Mouse (Mus musculus): ENCODE results near the gene Aimp1. TPM values are rescaled to one million over a fixed set of nuclear protein-coding genes. Genes with fewer than 3 reads are reported as not detected.
A peak's percentile ranks its signal among the peaks of the same experiment; 100 is the strongest.

The Aimp1 gene
- 60.0 and 71.4 TPM in 2 replicates for polyA plus RNA-seq (2014; fragmentation: Nextera tagmentation; extraction: Ambion mirVana)

GRCm38 (mm10) chr3:132684231-132684928 is at the start of gene Aimp1:
Aimp1 (minus strand) TSS chr3:132684370.
- Histone ChIP-seq H3K9me3 (ENCODE audit: control insufficient read depth, low read length) (no peaks in the 10 kb centered on the region), H3K4me2 (replicated peaks) (peak within 1 kb of the TSS; percentile 88), H3K4me3 (replicated peaks; ENCODE audit: low read length) (peak within 1 kb of the TSS; percentile 76), H3K9ac (peak within 1 kb of the TSS; percentile 79), H3K27me3 (ENCODE audit: control insufficient read depth, insufficient read depth, low read length) (no peaks in the 10 kb centered on the region), H3K36me3 (replicated peaks; ENCODE audit: control insufficient read depth, insufficient read depth) (peaks cover 19% of the 10 kb centered on the region), H3K27ac (peak within 1 kb of the TSS; percentile 86), H3K4me1 (replicated peaks; ENCODE audit: control insufficient read depth, insufficient read depth, low read length) (peaks cover 19% of the 10 kb centered on the region)
- WGBS = 2% methylated on average over 27 of the region's 27 CpGs
- ATAC-seq (ENCODE audit: low FRiP score) (no peak; the same call in 1 of the 2 replicates), DNase-seq (ENCODE audit: low spot score) (no peak)

DNA sequence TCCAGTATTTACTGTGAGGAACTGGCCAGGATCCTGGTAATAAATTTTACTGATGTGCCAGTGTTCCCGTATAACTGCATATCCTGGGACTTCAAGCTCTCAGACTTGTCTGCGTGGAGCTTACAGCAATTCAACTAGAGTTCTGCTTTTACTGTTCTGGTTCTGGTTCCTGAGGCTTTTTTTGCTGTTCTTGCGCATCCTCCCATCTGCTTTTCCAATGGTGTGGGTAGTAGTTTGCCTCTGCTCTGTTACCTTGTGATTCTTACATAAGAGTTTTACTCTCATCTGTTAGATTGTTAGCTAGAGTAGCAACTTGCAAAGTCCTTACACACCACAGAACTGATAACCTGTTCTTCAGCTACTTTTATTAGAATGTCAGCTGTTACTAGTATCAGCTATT is 40.2 kb upstream of the Aimp1 start:
- WGBS = 93% methylated on average over 3 of the region's 3 CpGs
- no peak for DNase-seq (ENCODE audit: low spot score)
- no peaks in the 10 kb centered on the region for H3K27me3 ChIP-seq (ENCODE audit: control insufficient read depth, insufficient read depth, low read length)

DNA sequence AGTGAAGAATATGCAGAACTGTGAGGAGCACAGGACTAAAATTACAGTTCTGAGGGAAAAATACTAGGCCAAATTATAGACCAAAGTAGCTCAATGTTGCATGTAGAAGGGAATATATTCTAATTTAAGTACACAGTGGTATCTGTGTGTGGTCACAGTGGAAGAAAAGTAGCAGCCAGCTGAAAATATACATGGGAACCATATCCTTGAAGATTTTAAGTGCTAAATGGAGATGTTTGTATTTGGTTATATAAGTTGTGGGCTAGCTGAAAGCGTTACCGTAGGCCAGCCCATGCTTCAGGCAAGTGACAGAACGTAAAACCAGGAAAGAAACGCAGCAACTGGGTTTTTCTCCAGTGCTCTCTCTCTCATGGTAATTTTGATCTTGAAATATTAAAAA is 33.1 kb upstream of the Aimp1 start:
- H3K4me3 ChIP-seq (replicated peaks; ENCODE audit: low read length) = no peak overlapping the region
- H3K27me3 ChIP-seq (ENCODE audit: control insufficient read depth, insufficient read depth, low read length) = no peaks in the 10 kb centered on the region
- H3K4me1 ChIP-seq (replicated peaks; ENCODE audit: control insufficient read depth, insufficient read depth, low read length) = no peaks in the 10 kb centered on the region
- ATAC-seq (ENCODE audit: low FRiP score) (no peak), DNase-seq (ENCODE audit: low spot score) (no peak)
- H3K9me3 ChIP-seq (ENCODE audit: control insufficient read depth, low read length) = no peaks in the 10 kb centered on the region
- no peak overlapping the region for H3K27ac ChIP-seq
- no peak overlapping the region for H3K9ac ChIP-seq
- H3K4me2 ChIP-seq (replicated peaks) = no peak overlapping the region
- peaks cover 11% of the 10 kb centered on the region for H3K36me3 ChIP-seq (replicated peaks; ENCODE audit: control insufficient read depth, insufficient read depth)
- 97% methylated on average over 4 of the region's 4 CpGs for whole genome bisulfite sequencing

More for the DNA sequence above, 40.2 kb upstream of the Aimp1 start:
- no peak overlapping the region for H3K4me3 ChIP-seq (replicated peaks; ENCODE audit: low read length)
- no peak overlapping the region for H3K9ac ChIP-seq
- peaks cover 52% of the 10 kb centered on the region for H3K36me3 ChIP-seq (replicated peaks; ENCODE audit: control insufficient read depth, insufficient read depth)
- no peaks in the 10 kb centered on the region for H3K4me1 ChIP-seq (replicated peaks; ENCODE audit: control insufficient read depth, insufficient read depth, low read length)
- ATAC-seq (ENCODE audit: low FRiP score) = no peak
- H3K4me2 ChIP-seq (replicated peaks) = no peak overlapping the region
- no peak overlapping the region for H3K27ac ChIP-seq
- no peaks in the 10 kb centered on the region for H3K9me3 ChIP-seq (ENCODE audit: control insufficient read depth, low read length)

GRCm38 (mm10) chr3:132713913-132714312 is 29.7 kb upstream of the Aimp1 start:
- DNase-seq (ENCODE audit: low spot score) (no peak), ATAC-seq (ENCODE audit: low FRiP score) (no peak)
- Histone ChIP-seq H3K36me3 (replicated peaks; ENCODE audit: control insufficient read depth, insufficient read depth) (no peaks in the 10 kb centered on the region; the same call in none of the 2 replicates), H3K9ac (no peak overlapping the region), H3K4me2 (replicated peaks) (no peak overlapping the region), H3K27ac (no peak overlapping the region), H3K27me3 (ENCODE audit: control insufficient read depth, insufficient read depth, low read length) (no peaks in the 10 kb centered on the region), H3K4me1 (replicated peaks; ENCODE audit: control insufficient read depth, insufficient read depth, low read length) (no peaks in the 10 kb centered on the region), H3K9me3 (ENCODE audit: control insufficient read depth, low read length) (no peaks in the 10 kb centered on the region), H3K4me3 (replicated peaks; ENCODE audit: low read length) (no peak overlapping the region)
- 90% methylated on average over 5 of the region's 5 CpGs for WGBS

GRCm38 (mm10) chr3:132706977-132707376 is 22.8 kb upstream of the Aimp1 start:
- no peaks in the 10 kb centered on the region for H3K9me3 ChIP-seq (ENCODE audit: control insufficient read depth, low read length)
- no peaks in the 10 kb centered on the region for H3K4me1 ChIP-seq (replicated peaks; ENCODE audit: control insufficient read depth, insufficient read depth, low read length)
- H3K4me2 ChIP-seq (replicated peaks) = no peak overlapping the region
- H3K27me3 ChIP-seq (ENCODE audit: control insufficient read depth, insufficient read depth, low read length) = no peaks in the 10 kb centered on the region
- H3K36me3 ChIP-seq (replicated peaks; ENCODE audit: control insufficient read depth, insufficient read depth) = peaks cover 13% of the 10 kb centered on the region; the same call in 1 of the 2 replicates
- WGBS = 84% methylated on average over 4 of the region's 4 CpGs
- DNase-seq (ENCODE audit: low spot score) (no peak), ATAC-seq (ENCODE audit: low FRiP score) (no peak)
- no peak overlapping the region for H3K4me3 ChIP-seq (replicated peaks; ENCODE audit: low read length)
- no peak overlapping the region for H3K27ac ChIP-seq
- H3K9ac ChIP-seq = no peak overlapping the region

DNA sequence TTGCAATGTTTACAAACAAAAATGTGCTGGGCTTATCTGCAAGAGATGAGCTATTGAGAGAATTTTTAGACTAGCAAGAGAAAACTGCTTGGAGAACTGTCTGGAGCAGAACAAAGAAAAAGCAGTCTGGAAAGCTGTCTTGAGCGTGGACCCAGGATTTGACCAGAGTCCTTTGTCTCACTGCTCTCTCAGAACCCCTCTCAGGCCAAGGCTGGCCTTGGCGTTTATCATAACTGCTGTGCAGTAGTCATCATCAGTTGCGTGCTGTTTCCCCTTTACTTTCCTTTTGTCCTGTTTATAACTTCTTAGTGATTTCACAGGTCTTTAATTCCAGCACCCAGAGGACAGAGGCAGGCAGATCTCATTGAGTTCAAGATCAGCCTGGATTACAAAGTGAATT is 20.0 kb upstream of the Aimp1 start:
- WGBS = 93% methylated on average over 3 of the region's 3 CpGs
- Histone ChIP-seq H3K27me3 (ENCODE audit: control insufficient read depth, insufficient read depth, low read length) (no peaks in the 10 kb centered on the region), H3K9me3 (ENCODE audit: control insufficient read depth, low read length) (no peaks in the 10 kb centered on the region), H3K4me1 (replicated peaks; ENCODE audit: control insufficient read depth, insufficient read depth, low read length) (no peaks in the 10 kb centered on the region), H3K27ac (no peak overlapping the region), H3K4me3 (replicated peaks; ENCODE audit: low read length) (no peak overlapping the region), H3K9ac (no peak overlapping the region), H3K36me3 (replicated peaks; ENCODE audit: control insufficient read depth, insufficient read depth) (peaks cover 13% of the 10 kb centered on the region), H3K4me2 (replicated peaks) (no peak overlapping the region)
- DNase-seq (ENCODE audit: low spot score) (no peak), ATAC-seq (ENCODE audit: low FRiP score) (no peak)

- Histone ChIP-seq H3K9me3 (ENCODE audit: control insufficient read depth, low read length) (no peaks in the 10 kb centered on the region), H3K27me3 (ENCODE audit: control insufficient read depth, insufficient read depth, low read length) (no peaks in the 10 kb centered on the region), H3K4me3 (replicated peaks; ENCODE audit: low read length) (no peak overlapping the region), H3K4me2 (replicated peaks) (no peak overlapping the region), H3K36me3 (replicated peaks; ENCODE audit: control insufficient read depth, insufficient read depth) (peaks cover 7% of the 10 kb centered on the region; the same call in 1 of the 2 replicates), H3K27ac (no peak overlapping the region), H3K4me1 (replicated peaks; ENCODE audit: control insufficient read depth, insufficient read depth, low read length) (no peaks in the 10 kb centered on the region), H3K9ac (no peak overlapping the region)
- WGBS = 77% methylated on average over 3 of the region's 3 CpGs
- ATAC-seq (ENCODE audit: low FRiP score) (0 out of 2 replicates have a peak, but pooled peaks have one; percentile 59), DNase-seq (ENCODE audit: low spot score) (peak; percentile 79)
Observed at GRCm38 (mm10) chr3:132701368-132701767, 17.2 kb upstream of the Aimp1 start.

- H3K27ac ChIP-seq = peak within 1 kb of the TSS; percentile 86
- ATAC-seq (ENCODE audit: low FRiP score) = peak; percentile 99
- DNase-seq (ENCODE audit: low spot score) = peak; percentile 91
- peaks cover 13% of the 10 kb centered on the region for H3K36me3 ChIP-seq (replicated peaks; ENCODE audit: control insufficient read depth, insufficient read depth)
- peaks cover 19% of the 10 kb centered on the region for H3K4me1 ChIP-seq (replicated peaks; ENCODE audit: control insufficient read depth, insufficient read depth, low read length)
- H3K4me2 ChIP-seq (replicated peaks) = peak within 1 kb of the TSS; percentile 88
- WGBS = under 1% methylated on average over 42 of the region's 42 CpGs
- no peaks in the 10 kb centered on the region for H3K9me3 ChIP-seq (ENCODE audit: control insufficient read depth, low read length)
- H3K9ac ChIP-seq = peak within 1 kb of the TSS; percentile 79
- H3K27me3 ChIP-seq (ENCODE audit: control insufficient read depth, insufficient read depth, low read length) = no peaks in the 10 kb centered on the region
- peak within 1 kb of the TSS; percentile 76 for H3K4me3 ChIP-seq (replicated peaks; ENCODE audit: low read length)
Observed at GRCm38 (mm10) chr3:132683447-132684230, 531 bp downstream of the Aimp1 start, which contains the start of gene Tbck. Tbck (plus strand) TSS chr3:132684144.

GRCm38 (mm10) chr3:132677494-132677893 is 6.7 kb downstream of the Aimp1 start:
- Histone ChIP-seq H3K9me3 (ENCODE audit: control insufficient read depth, low read length) (no peaks in the 10 kb centered on the region), H3K36me3 (replicated peaks; ENCODE audit: control insufficient read depth, insufficient read depth) (peaks cover 31% of the 10 kb centered on the region), H3K27ac (no peak overlapping the region), H3K4me2 (replicated peaks) (no peak overlapping the region), H3K4me3 (replicated peaks; ENCODE audit: low read length) (no peak overlapping the region), H3K27me3 (ENCODE audit: control insufficient read depth, insufficient read depth, low read length) (no peaks in the 10 kb centered on the region), H3K4me1 (replicated peaks; ENCODE audit: control insufficient read depth, insufficient read depth, low read length) (peaks cover 1% of the 10 kb centered on the region), H3K9ac (no peak overlapping the region)
- 92% methylated on average over 2 of the region's 2 CpGs for WGBS
- ATAC-seq (ENCODE audit: low FRiP score) = no peak
- no peak for DNase-seq (ENCODE audit: low spot score)
